Mouse (Mus musculus): ENCODE measurements around the gene Pak6.

- TF ChIP-seq CTCF (conservative IDR thresholded peaks at IDR 0.05; ENCODE audit: insufficient read depth, insufficient read length, low read depth, low read length) (no peak), POLR2A (IDR thresholded peaks at IDR 0.05; ENCODE audit: low read depth, low read length) (no peak)
These were observed 1.2 kb upstream of the Pak6 start for GRCm38 (mm10) chr2:118661891-118662290.

All from kidney, adult 2 months (tissue).